Mouse (Mus musculus) embryonic fibroblast, embryonic 13.5 days (primary cell): ENCODE measurements around the gene Psmd8.

ENCODE experiments used
- CTCF ChIP-seq: IDR thresholded peaks from 2 replicates; pipeline ENCODE4 v1.5.1; 2011; ENCODE audit warnings: mild to moderate bottlenecking, control low read depth, low read length, moderate library complexity, borderline replicate concordance; ENCODE audit not compliant: insufficient read depth
- POLR2A ChIP-seq: IDR thresholded peaks from 2 replicates; pipeline ENCODE4 v1.6.1; 2011; ENCODE audit warnings: low read depth, mild to moderate bottlenecking, control low read depth, low read length, moderate library complexity

- TF ChIP-seq CTCF (no peak), POLR2A (peak; percentile 68)
Measured at GRCm38 (mm10) chr7:29211415-29212198, 31.1 kb upstream of the Psmd8 start.
